ENCODE assay signal across 8 mouse cellular contexts in the genomic region with DNA sequence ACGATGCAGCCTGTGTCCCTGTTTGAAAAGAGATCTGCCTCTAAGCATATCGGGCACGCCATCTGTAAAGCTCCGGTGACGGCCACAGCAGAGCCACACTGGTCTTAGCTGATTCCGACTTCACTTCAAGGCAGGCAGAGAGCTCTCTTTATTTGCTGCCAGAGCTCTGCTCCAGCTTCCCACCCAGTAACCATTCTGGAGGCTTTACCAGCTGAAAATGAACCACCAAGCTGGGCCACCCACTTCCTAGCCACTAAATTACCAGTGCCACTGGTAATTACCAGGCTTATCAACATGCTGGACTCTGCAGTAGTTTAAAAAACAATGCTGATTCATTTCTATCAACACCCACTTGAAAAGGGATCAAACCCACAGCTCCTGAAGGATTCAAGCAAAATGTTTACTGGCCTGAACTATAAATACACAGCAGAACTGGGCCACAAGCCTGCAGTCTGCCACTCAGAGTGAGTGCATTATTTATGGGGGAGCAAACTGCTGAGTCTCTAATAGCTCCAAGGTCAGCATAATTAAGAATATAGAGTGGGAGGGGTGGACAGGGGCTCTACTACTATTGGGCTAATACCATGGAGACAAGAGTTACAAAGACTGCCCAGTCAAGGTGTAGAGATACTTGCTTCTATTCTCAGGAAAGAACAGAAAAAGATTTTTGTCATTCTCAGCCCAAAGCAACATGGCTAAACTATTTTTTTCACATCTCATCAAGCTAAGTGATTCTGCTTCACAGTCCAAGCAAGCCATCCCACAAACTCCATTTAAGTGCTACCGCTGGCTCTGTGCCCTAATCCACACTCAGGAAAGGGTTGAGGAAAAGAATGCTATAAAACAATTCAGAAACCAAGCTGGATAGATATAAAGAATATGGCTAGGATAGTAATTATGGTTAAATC.
DNase-seq lines count a peak whose midpoint lies in the region; ATAC-seq lines count a peak whose summit lies in the region.

No protein-coding gene starts in this region.

- H3K4me2 ChIP-seq in forebrain, embryonic 16.5 days (ENCODE audit: low read length), result no peak overlapping the region
- no peak overlapping the region for H3K4me2 ChIP-seq in neural tube, embryonic 14.5 days (ENCODE audit: low read depth, low read length)

- no peak overlapping the region for H3K4me3 ChIP-seq in forebrain, embryonic 16.5 days (replicated peaks; ENCODE audit: low read length)
- H3K4me3 ChIP-seq in neural tube, embryonic 14.5 days (ENCODE audit: low read depth, low read length), result no peak overlapping the region

- ATAC-seq in forebrain, embryonic 16.5 days, result peak; percentile 84
- peak; percentile 41; the same call in 1 of the 2 replicates for ATAC-seq in neural tube, embryonic 14.5 days (ENCODE audit: low read depth)

- no peak overlapping the region for H3K27ac ChIP-seq in forebrain, embryonic 16.5 days (ENCODE audit: low read length)
- no peak overlapping the region for H3K27ac ChIP-seq in neural tube, embryonic 14.5 days (ENCODE audit: low read depth, low read length)

- H3K27me3 ChIP-seq in forebrain, embryonic 16.5 days (replicated peaks; ENCODE audit: control insufficient read depth, insufficient read depth, low read length), result peaks cover 4% of the 10 kb centered on the region; the same call in 1 of the 2 replicates
- no peaks in the 10 kb centered on the region for H3K27me3 ChIP-seq in neural tube, embryonic 14.5 days (ENCODE audit: control insufficient read depth, insufficient read depth, low read length)

- H3K36me3 ChIP-seq in forebrain, embryonic 16.5 days (ENCODE audit: control insufficient read depth, insufficient read depth), result no peaks in the 10 kb centered on the region
- H3K36me3 ChIP-seq in neural tube, embryonic 14.5 days (ENCODE audit: control insufficient read depth, insufficient read depth, low read length), result no peaks in the 10 kb centered on the region

- H3K9me3 ChIP-seq in forebrain, embryonic 16.5 days (ENCODE audit: control insufficient read depth, low read length), result no peaks in the 10 kb centered on the region
- H3K9me3 ChIP-seq in neural tube, embryonic 14.5 days (ENCODE audit: control insufficient read depth, low read length), result no peaks in the 10 kb centered on the region

- WGBS in forebrain, embryonic 16.5 days, result 42% methylated on average over 7 of the region's 7 CpGs
- WGBS in neural tube, embryonic 14.5 days, result 84% methylated on average over 7 of the region's 7 CpGs

- no peaks in the 10 kb centered on the region; the same call in 1 of the 2 replicates for H3K4me1 ChIP-seq in forebrain, embryonic 16.5 days (replicated peaks; ENCODE audit: control insufficient read depth, insufficient read depth, low read length)
- no peaks in the 10 kb centered on the region for H3K4me1 ChIP-seq in neural tube, embryonic 14.5 days (ENCODE audit: control insufficient read depth, insufficient read depth, low read length)

- DNase-seq in kidney, postnatal 10 days, result peak; percentile 45
- no peak for DNase-seq in kidney, postnatal 36 days
- DNase-seq in layer of hippocampus, adult 18-20 months (ENCODE audit: low spot score in 2 of 2), result peak; percentile 10 to 41
- no peak for DNase-seq in adrenal gland, postnatal 10 days
- no peak for DNase-seq in kidney, postnatal 25 days
- DNase-seq in spleen, postnatal 14 days (ENCODE audit: low spot score in 2 of 2), result no peak

- no peak overlapping the region for H3K9ac ChIP-seq in forebrain, embryonic 16.5 days (replicated peaks; ENCODE audit: low read depth, low read length)
- no peak overlapping the region for H3K9ac ChIP-seq in neural tube, embryonic 14.5 days (replicated peaks; ENCODE audit: low read depth, low read length)

Comparison
In these comparisons a context has a peak if more than half of its experiments do, and no peak if none do; other contexts are left out.
1. DNase-seq: peak in kidney, postnatal 10 days (single experiment) and layer of hippocampus, adult 18-20 months (2 of 2); none in kidney, postnatal 36 days (0 of 2), adrenal gland, postnatal 10 days (single experiment), kidney, postnatal 25 days (0 of 2) and spleen, postnatal 14 days (0 of 2).